Mouse (Mus musculus): ENCODE data around the gene Tmod2. TPM values are rescaled to one million over a fixed set of nuclear protein-coding genes. Genes with fewer than 3 reads are reported as not detected.
"Not testable (repeated sequence)": the region's sequence is repeated elsewhere in the genome, so short reads cannot be mapped to it uniquely, and the experiment has no call there.

Gene Tmod2
- total RNA-seq, 2 experiments from 2014 or later, result 4.9 to 8.9 TPM

DNA sequence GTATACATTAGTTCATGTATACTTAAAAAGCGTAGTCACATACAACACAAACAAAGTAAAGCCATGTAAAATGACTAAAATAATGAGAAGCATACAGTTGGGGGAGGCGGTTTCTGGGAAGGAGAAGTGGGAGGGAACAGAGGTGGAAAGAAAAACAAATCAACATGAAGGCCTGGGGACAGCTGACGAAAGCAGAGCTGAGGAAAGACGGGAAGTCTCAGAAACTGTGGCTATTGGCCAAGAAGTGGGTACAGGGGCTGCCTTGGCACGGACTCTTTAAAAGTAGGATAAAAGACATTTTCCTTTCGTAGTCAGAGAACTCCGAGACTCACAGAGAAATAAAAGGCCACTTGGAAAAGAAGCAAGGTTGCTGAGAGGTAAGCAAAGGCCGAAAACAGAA is 62.1 kb downstream of the Tmod2 start:
- DNase-seq, result no peak

DNA sequence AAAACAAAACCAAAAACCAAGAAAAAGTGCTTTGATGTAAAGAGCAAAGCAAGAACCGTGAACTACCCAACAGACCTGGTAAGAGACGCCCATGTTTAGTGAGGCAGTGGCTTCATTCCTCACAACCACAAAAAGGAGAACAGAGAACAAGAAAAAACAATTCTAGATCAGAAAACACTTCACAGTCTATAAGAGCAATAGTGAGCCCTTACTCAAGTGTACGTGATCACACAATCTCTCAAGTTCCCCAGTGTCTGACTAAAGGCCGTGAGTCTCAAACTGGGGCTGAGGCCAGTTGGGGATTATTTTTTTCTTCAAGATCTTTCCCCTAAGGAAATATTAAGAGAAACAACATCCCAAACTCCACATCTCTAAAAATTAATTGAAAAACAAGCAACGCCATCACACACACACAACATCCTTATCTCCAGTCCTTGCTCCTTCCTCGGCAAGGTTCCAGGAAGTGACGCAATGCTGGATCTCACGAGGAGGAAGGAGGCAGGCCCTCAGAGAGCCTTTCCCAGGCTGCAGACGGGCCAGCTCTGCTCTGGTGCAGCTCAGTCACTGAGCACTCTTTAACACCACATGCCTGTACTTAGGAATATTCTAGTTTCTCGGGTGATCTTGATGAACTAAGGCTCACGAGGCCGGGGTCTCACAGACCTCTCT is 64.1 kb downstream of the Tmod2 start:
- DNase-seq, result peak; percentile 81

DNA sequence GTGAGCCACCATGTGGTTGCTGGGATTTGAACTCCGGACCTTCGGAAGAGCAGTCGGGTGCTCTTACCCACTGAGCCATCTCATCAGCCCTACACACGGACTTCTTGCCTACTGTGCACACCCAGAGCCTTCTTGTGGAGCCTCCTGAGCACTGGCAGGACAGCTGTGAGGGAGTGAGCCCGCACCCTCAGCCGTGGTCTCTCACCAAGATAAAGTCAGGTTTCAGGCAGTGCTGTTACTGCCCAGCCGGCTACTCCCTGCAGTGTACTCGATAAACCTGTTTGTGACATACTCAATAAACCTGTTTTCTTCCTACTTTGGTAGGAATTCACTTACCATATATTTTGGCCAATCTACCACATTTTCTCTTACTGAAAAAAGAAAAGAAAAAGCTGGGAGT is 65.6 kb downstream of the Tmod2 start:
- no peak for DNase-seq

DNA sequence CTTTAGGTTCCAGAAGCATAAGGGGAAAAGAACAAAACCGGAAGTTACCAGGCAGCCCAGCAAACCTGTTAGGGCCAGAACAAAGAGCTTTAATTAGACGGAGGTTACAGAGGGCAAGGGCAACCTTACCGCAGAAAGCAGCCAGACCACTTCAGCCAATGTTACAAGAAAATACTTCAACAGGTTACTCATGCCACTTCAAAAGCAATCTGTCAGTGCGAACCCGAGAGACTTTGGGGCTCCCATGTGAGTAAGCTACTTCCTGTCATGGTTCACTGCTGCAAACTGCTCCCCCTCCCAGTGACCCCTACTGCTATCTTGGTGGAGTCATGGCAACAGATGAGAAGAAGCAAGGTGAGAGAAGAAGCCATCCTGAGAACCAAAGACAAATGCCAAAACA is 69.6 kb downstream of the Tmod2 start:
- no peak for DNase-seq

DNA sequence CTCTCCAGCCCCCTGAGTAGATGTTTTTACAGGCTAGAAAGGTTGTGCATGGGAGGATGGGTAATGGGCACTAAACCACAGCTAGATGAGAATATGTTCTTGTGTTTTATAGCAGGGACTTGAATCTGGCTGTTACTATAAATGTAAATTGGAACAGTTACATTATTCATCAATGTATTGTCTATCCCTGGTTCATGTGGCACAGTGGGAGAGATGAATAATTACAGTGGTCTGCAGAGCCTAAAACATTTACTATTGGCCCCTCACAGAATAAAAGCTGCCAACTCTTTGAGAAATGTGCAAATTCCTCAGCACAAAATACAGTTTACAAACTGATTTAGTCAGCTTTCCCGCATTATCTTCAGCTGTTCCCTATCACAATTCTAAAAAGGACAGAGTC is 74.7 kb downstream of the Tmod2 start:
- no peak for DNase-seq

DNA sequence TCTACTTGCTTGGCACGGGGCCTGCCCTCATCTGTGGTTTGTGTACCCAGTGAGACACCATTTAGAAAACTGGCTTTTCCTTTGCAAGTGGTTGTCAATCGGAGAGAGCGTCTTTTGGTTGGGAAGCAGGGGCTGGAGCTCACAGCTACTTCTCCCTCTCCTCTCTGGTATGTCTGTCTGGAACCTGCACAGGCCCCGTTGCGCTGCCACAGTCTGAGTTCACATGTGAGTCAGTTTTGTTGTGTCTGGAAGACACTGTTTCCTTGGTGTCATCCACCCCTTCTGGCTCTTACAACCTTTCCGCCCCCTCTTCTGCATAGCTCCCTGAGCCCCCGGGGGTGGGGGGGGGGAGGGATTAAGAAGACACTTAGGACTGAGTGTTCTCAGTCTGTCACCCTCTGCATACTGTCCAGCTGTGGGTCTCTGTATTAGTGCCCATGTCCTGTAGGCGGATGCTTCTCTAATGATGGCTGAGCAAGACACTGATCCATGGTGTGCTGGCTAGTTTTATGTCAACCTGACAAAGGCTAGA is 76.6 kb downstream of the Tmod2 start:
- DNase-seq, result no peak

DNA sequence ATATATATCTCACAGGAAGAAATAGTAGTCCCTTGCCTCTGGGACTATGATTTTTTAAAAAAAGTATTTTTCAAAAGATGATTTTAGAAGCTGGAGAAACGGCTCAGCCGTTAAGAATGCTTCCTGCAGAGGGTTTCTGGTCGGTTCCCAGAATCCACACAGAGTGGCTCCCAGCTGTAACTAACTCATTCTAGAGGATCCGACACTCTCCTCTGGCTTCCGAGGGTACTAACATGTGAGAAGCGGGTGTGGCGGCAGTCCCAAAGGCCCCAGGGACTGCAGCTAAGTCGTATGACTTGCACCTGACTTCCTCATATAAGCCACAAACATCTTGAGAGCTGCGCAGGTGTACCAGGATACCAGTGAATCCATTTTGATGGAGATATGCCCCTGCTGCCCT is 78.1 kb downstream of the Tmod2 start:
- not testable (repeated sequence) for DNase-seq

DNA sequence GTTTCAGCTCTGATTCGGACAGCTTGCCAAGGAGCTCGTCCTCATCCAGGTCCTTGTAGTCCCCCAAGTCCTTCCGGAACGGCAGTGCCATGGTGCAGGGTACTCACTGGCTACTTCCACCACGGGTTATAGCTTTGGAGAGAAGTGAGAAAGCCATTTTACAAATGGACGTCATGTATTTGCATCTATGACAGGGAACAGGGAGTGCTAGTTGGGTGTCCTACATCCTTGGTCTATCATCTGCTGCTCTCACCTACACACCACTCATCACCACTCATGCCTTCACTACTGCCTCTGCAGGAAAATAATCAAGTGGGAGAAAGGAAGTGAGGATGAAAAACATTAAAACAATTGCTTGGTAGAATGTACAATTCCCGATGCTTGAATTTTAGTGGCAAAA is 78.7 kb downstream of the Tmod2 start:
- no peak for DNase-seq

DNA sequence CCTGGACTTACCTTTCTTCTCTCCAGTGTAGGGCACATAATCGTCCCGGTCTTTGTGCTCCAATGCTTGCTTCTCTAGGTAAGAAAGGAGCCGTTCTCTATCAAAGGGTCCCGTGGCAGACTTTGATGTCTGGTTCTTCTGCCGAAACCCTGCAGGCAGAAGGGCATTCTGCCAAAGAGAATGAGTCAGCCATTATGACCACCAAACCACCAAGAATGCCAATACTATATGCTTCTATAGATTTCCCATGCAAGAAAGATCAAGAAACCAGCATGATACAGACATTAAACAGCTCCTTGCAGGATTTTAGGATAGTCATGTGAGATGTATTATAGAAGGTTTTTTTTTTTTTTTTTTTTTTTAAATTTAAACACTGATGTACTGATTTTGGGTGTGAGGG is 81.8 kb downstream of the Tmod2 start:
- DNase-seq, result no peak

DNA sequence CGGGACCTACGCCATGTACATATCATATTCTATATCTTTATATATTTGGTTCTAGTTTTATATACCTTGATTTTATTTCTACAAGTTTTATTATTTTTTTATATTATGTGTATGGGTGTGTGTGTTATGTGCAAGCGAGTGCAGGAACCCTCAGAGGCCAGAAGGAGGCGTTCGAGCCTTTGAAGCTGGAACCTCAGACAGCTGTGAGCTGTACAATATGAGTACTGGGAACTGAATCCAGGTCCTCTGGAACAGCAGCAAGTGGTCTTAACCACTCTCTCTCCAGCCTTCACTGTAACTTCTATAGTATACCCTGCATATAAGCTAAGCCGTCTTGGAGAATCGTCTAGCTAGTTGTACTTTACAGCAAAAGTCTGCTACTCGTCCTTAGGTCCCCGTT is 83.0 kb downstream of the Tmod2 start:
- DNase-seq, result no peak

DNA sequence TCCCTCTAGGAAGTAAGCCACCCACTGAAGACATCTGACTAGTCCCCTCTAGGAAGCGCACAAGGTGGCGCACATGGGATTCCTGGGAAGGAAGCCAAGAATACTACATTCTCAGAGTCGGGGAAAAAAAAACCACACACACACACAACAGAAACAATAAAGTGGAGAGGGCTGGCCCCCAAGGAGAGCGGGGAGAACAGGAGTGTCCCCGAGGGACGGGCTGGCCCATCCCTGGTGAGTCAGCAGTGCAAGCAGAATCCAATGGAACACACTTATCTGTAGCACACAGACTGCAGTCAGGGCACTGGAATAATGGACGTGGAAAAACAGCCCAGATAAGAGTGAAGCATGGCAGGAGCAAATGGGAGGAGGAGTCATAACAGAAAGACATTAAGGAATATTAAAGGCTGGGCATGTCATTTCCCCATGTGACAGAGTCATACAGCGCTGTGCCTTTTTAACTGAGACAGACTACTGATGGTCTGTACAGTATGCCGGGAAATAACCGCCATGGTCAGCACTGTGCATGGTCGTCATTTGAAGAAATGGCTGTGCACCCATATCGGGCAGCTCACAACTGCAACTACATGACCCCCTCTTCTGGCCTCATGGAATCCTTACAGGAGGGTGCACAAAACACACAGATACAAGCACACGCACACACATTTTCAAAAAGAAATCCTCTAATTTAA is 83.6 kb downstream of the Tmod2 start:
- peak; percentile 41 for DNase-seq

DNA sequence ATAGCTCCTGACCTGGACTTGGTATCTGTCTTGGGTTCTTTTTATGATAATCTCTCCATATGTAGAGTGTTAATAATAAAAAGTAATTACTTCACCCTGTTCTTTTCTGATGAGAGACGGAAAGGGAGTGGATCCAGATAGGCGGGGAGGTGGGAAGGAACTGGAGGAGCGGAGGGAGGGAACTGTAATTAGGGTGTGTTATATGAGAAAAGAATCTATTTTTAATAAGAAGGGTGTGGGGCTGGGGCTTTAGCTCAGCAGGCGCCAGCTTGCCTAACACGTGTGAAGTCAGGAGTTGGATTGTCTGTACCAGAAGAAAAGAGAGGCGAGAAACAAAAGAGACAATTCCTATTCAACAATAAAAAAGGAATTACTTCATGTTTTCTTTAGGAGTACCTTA is 87.5 kb downstream of the Tmod2 start:
- DNase-seq, result peak; percentile 36

DNA sequence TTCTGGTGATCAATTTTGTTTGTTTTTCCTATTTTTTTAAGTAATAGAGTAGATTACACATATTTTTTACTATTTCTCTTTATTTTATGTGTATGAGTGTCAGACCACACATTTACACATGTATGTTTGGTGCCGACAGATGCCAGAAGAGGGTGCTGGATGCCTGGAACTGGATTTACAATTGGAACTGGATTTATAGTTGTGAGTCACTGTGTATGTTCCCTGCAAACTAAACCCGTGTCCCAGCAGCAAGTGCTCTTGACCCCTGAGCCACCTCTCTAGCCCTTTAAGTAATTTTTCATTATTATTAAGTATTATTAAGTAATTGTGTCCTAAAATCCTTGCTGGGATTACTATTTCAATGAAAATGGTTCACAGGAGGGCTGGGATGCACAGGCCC is 88.9 kb downstream of the Tmod2 start:
- DNase-seq, result no peak

DNA sequence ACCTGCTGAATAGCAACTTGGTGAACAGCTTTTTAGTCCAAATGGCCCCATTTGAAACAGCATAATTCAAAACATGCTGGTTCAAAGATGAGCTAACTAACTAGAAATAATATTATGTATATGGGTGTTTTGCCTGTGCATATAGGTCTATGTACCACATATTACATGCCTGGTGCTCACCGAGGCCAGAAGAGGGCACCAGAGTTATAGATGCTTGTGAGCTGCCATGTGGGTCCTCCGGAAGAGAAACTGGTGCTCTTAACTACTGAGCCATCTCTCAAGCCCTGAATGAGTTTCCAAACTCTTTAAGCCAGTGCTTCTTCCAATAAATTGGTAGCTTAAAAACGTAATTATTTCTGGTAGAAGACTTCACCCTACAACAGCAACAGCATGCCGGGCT is 89.3 kb downstream of the Tmod2 start:
- DNase-seq, result no peak

DNA sequence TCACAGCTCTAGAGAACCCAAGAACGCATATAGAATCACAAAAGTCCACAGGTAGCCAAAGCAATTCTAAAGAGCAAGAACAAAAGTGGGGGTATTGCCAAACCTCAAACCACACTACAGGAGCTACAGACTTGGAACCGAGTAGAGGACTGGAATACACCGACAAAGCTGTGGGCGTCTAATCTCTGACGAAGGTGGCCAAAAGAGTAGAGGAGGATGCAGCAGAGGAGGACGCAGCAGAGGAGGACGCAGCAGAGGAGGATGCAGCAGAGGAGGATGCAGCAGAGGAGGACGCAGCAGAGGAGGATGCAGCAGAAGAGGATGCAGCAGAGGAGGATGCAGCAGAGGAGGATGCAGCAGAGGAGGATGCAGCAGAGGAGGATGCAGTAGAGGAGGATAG is 90.2 kb downstream of the Tmod2 start:
- DNase-seq, result no peak

DNA sequence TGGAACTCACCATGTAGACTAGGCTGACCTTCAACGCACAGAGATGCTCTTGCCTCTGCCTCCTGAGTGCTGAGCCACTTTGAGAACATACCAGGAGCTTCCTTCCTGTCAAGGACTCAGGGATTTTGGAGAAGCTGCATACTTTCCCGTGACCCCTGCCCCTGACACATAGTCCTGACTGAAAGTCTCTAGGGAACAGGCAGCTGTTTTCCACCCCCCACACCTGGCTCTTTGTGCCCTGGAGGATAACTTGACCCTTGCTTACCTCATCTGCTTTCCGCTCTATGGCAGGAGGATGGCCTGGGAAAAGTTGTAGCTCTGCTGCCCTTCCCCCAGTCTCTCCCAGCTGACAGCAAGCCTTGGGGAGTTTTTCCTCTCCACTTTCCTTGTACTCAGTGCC is 93.4 kb downstream of the Tmod2 start:
- DNase-seq, result peak; percentile 11

Other genes starting within 250 kb of the Tmod2 start
- gene Mapk6, start 201.3 kb downstream of the Tmod2 start, total RNA-seq (2021), result 10 to 100 TPM; 25.9 to 30.0 TPM
- 10 to 100 TPM; 12.3 to 21.3 TPM for gene Leo1, start 169.8 kb downstream of the Tmod2 start, total RNA-seq (2021)
- gene Tmod3, start 51.7 kb downstream of the Tmod2 start, total RNA-seq (2021), result 10 to 100 TPM; 19.7 to 25.8 TPM
- 1 to 10 TPM; 4.9 to 7.3 TPM for gene Lysmd2, start 14.4 kb upstream of the Tmod2 start, total RNA-seq (2021)
- 1 to 10 TPM; 2.2 to 2.3 TPM for gene Scg3, start 72.7 kb upstream of the Tmod2 start, total RNA-seq (2021)
- 1 to 10 TPM; 1.3 to 2.5 TPM for gene Bmp5, start 164.0 kb upstream of the Tmod2 start, total RNA-seq (2021)